Mouse (Mus musculus) kidney, adult 2 months (tissue): ENCODE results near the gene Parg. TPM values are rescaled to one million over a fixed set of nuclear protein-coding genes. Genes with fewer than 3 reads are reported as not detected.

Experiments used
- DNase-seq: peaks from one replicate; pipeline ENCODE4 v3.0.0; 2021
- H3K27ac ChIP-seq: fragments of 200-500 bp; 2 replicates; pipeline ENCODE4 v1.5.1; 2012; ENCODE audit warnings: low read depth, low read length, control low read depth, inconsistent platforms; ENCODE audit not compliant: insufficient read depth
- H3K27me3 ChIP-seq: fragments of 200-500 bp; replicated peaks from 2 replicates; pipeline ENCODE4 v1.6.1; 2012; ENCODE audit warnings: mild to moderate bottlenecking, moderate library complexity, low read length, inconsistent platforms; ENCODE audit not compliant: control insufficient read depth, insufficient read depth
- H3K36me3 ChIP-seq: fragments of 200-500 bp; 2 replicates; pipeline ENCODE4 v1.6.1; 2012; ENCODE audit warnings: mild to moderate bottlenecking, moderate library complexity, low read length, inconsistent platforms; ENCODE audit not compliant: control insufficient read depth, insufficient read depth
- H3K4me1 ChIP-seq: fragments of 200-500 bp; 2 replicates; pipeline ENCODE4 v1.6.1; 2011; ENCODE audit warnings: low read length; ENCODE audit not compliant: control insufficient read depth, insufficient read depth
- H3K4me3 ChIP-seq: fragments of 200-500 bp; 2 replicates; pipeline ENCODE4 v1.5.1; 2011; ENCODE audit warnings: mild to moderate bottlenecking, low read depth, low read length, control low read depth; ENCODE audit not compliant: insufficient read depth
- CTCF ChIP-seq: fragments of 200-500 bp; conservative IDR thresholded peaks from 2 replicates; pipeline ENCODE4 v1.5.1; 2011; ENCODE audit warnings: low read depth, mild to moderate bottlenecking, control low read depth, low read length, moderate library complexity, mixed read lengths; ENCODE audit not compliant: insufficient read depth, insufficient read length
- POLR2A ChIP-seq: fragments of 200-500 bp; IDR thresholded peaks from one replicate; pipeline ENCODE4 v1.6.1; 2011; ENCODE audit warnings: low read depth, low read length, control low read depth
- WGBS: fragments of 180-500 bp; shearing (Covaris S2); methylation state at CpG from one replicate; pipeline ENCODE4 v1.1.7; 2018; 5-methylcytosine and 5-hydroxymethylcytosine counted together
- polyA plus RNA-seq: library from polyadenylated mRNA; depleted of rRNA; stranded (reverse); fragments of >200 nt; gene quantifications from 2 replicates; pipeline ENCODE4 v1.2.3, GENCODE M21; 2012

The Parg gene
- polyA plus RNA-seq, 1 experiment: 6.9 TPM

- no peaks in the 10 kb centered on the region for H3K4me1 ChIP-seq
- DNase-seq: no peak
- H3K27ac ChIP-seq: no peak overlapping the region
- no peaks in the 10 kb centered on the region; the same call in 1 of the 2 replicates for H3K27me3 ChIP-seq
- 0 out of 2 replicates have a peak, but pooled peaks have one; percentile 5 for TF ChIP-seq CTCF
- no peak for TF ChIP-seq POLR2A
- H3K36me3 ChIP-seq: peaks cover 9% of the 10 kb centered on the region
- WGBS: 96% methylated on average over 4 of the region's 4 CpGs
- no peak overlapping the region for H3K4me3 ChIP-seq
Measured at GRCm38 (mm10) chr14:32269589-32269988, 67.8 kb downstream of the Parg start.

- Histone ChIP-seq H3K27ac (no peak overlapping the region), H3K27me3 (no peaks in the 10 kb centered on the region), H3K4me3 (no peak overlapping the region), H3K36me3 (peaks cover 4% of the 10 kb centered on the region), H3K4me1 (no peaks in the 10 kb centered on the region)
- TF ChIP-seq POLR2A (no peak), CTCF (no peak)
- DNase-seq: no peak
- WGBS: 78% methylated on average over 12 of the region's 12 CpGs
Measured at GRCm38 (mm10) chr14:32301622-32302021, 99.9 kb downstream of the Parg start.

GRCm38 (mm10) chr14:32302423-32302822 is 100.7 kb downstream of the Parg start:
- no peak for DNase-seq
- 81% methylated on average over 7 of the region's 7 CpGs for WGBS
- H3K4me3 ChIP-seq: no peak overlapping the region

GRCm38 (mm10) chr14:32304921-32305320 is 103.2 kb downstream of the Parg start:
- no peak for TF ChIP-seq POLR2A
- TF ChIP-seq CTCF: no peak
- Histone ChIP-seq H3K36me3 (peaks cover 1% of the 10 kb centered on the region), H3K27ac (no peak overlapping the region), H3K4me3 (no peak overlapping the region), H3K27me3 (no peaks in the 10 kb centered on the region), H3K4me1 (no peaks in the 10 kb centered on the region)
- no peak for DNase-seq
- 70% methylated on average over 8 of the region's 8 CpGs for WGBS

More at GRCm38 (mm10) chr14:32302423-32302822, 100.7 kb downstream of the Parg start:
- TF ChIP-seq CTCF (no peak), POLR2A (no peak)
- Histone ChIP-seq H3K36me3 (peaks cover 4% of the 10 kb centered on the region), H3K27me3 (no peaks in the 10 kb centered on the region), H3K4me1 (no peaks in the 10 kb centered on the region), H3K27ac (no peak overlapping the region)

- no peaks in the 10 kb centered on the region for H3K4me1 ChIP-seq
- peak; percentile 53 for DNase-seq
- H3K4me3 ChIP-seq: no peak overlapping the region
- TF ChIP-seq POLR2A (no peak), CTCF (peak; percentile 62)
- no peaks in the 10 kb centered on the region for H3K27me3 ChIP-seq
- H3K36me3 ChIP-seq: no peaks in the 10 kb centered on the region
- H3K27ac ChIP-seq: no peak overlapping the region
- 57% methylated on average over 8 of the region's 8 CpGs for WGBS
Measured at GRCm38 (mm10) chr14:32309876-32310275, 108.1 kb downstream of the Parg start.

GRCm38 (mm10) chr14:32311381-32312035 is 109.8 kb downstream of the Parg start:
- Histone ChIP-seq H3K36me3 (no peaks in the 10 kb centered on the region), H3K27me3 (no peaks in the 10 kb centered on the region), H3K4me1 (no peaks in the 10 kb centered on the region), H3K4me3 (no peak overlapping the region), H3K27ac (no peak overlapping the region)
- 94% methylated on average over 2 of the region's 2 CpGs for WGBS
- no peak for DNase-seq
- no peak for TF ChIP-seq CTCF
- no peak for TF ChIP-seq POLR2A

GRCm38 (mm10) chr14:32317822-32318221 is 116.1 kb downstream of the Parg start:
- DNase-seq: no peak
- no peaks in the 10 kb centered on the region for H3K36me3 ChIP-seq
- H3K4me1 ChIP-seq: no peaks in the 10 kb centered on the region
- H3K4me3 ChIP-seq: no peak overlapping the region
- no peak overlapping the region for H3K27ac ChIP-seq
- no peaks in the 10 kb centered on the region for H3K27me3 ChIP-seq
- WGBS: 18% methylated on average over 4 of the region's 4 CpGs
- TF ChIP-seq CTCF: no peak
- no peak for TF ChIP-seq POLR2A
